Mouse (Mus musculus) adipocyte (in vitro differentiated cells): Measurements from ENCODE around the gene Mettl6.

Experiments used
- DNase-seq: peaks from one replicate; pipeline ENCODE4 v3.0.0-alpha.2; 2016; ENCODE audit warnings: low spot score

Mettl6 gene

GRCm38 (mm10) chr14:31494975-31495455, at the start of gene Mettl6:
Gene Mettl6 (minus strand): TSS chr14:31495040.
- DNase-seq = peak; percentile 91

- DNase-seq = no peak
Observed at GRCm38 (mm10) chr14:31543885-31544442, 49.1 kb upstream of the Mettl6 start.

GRCm38 (mm10) chr14:31537298-31537697, 42.5 kb upstream of the Mettl6 start:
- DNase-seq = peak; percentile 40

- DNase-seq = no peak
Observed at GRCm38 (mm10) chr14:31532656-31533055, 37.8 kb upstream of the Mettl6 start.

GRCm38 (mm10) chr14:31531506-31532148, 36.8 kb upstream of the Mettl6 start:
- DNase-seq = no peak

- peak; percentile 63 for DNase-seq
Observed at GRCm38 (mm10) chr14:31530847-31531246, 36.0 kb upstream of the Mettl6 start.

GRCm38 (mm10) chr14:31525040-31525810, 30.4 kb upstream of the Mettl6 start:
- DNase-seq = no peak

- DNase-seq = no peak
Observed at GRCm38 (mm10) chr14:31521318-31521717, 26.5 kb upstream of the Mettl6 start.

- DNase-seq = peak; percentile 70
Observed at GRCm38 (mm10) chr14:31519165-31519564, 24.3 kb upstream of the Mettl6 start.

GRCm38 (mm10) chr14:31515895-31516294, 21.1 kb upstream of the Mettl6 start:
- no peak for DNase-seq

- DNase-seq = no peak
Observed at GRCm38 (mm10) chr14:31510322-31510721, 15.5 kb upstream of the Mettl6 start.

GRCm38 (mm10) chr14:31509911-31510310, 15.1 kb upstream of the Mettl6 start:
- peak; percentile 95 for DNase-seq

GRCm38 (mm10) chr14:31506456-31506855, 11.6 kb upstream of the Mettl6 start:
- DNase-seq = no peak

- DNase-seq = no peak
Observed at GRCm38 (mm10) chr14:31503406-31503805, 8.6 kb upstream of the Mettl6 start.

- DNase-seq = no peak
Observed at GRCm38 (mm10) chr14:31499526-31499925, 4.7 kb upstream of the Mettl6 start.

- peak; percentile 11 for DNase-seq
Observed at GRCm38 (mm10) chr14:31496241-31496646, 1.4 kb upstream of the Mettl6 start.

- DNase-seq = no peak
Observed at GRCm38 (mm10) chr14:31495538-31495937, 698 bp upstream of the Mettl6 start.

- peak; percentile 67 for DNase-seq
Observed at GRCm38 (mm10) chr14:31494349-31494974, 378 bp downstream of the Mettl6 start, which contains the start of gene Eaf1. Gene Eaf1 (plus strand): TSS chr14:31494399.

- DNase-seq = peak; percentile 7
Observed at GRCm38 (mm10) chr14:31493901-31494300, 939 bp downstream of the Mettl6 start.

GRCm38 (mm10) chr14:31488055-31488454, 6.8 kb downstream of the Mettl6 start:
- DNase-seq = no peak

GRCm38 (mm10) chr14:31486465-31486864, 8.4 kb downstream of the Mettl6 start:
- peak; percentile 44 for DNase-seq

- DNase-seq = no peak
Observed at GRCm38 (mm10) chr14:31482417-31482816, 12.4 kb downstream of the Mettl6 start.
